Mouse (Mus musculus): ENCODE data around the gene Gak. TPM values are rescaled to one million over a fixed set of nuclear protein-coding genes. Genes with fewer than 3 reads are reported as not detected.

The Gak gene
- polyA plus RNA-seq (2012; ENCODE audit: insufficient read depth, insufficient read length, low replicate concordance, missing spikeins): 581 TPM in 1 of 2 replicates, not detected in the other

- WGBS: under 1% methylated on average over 58 of the region's 58 CpGs
- no peak for TF ChIP-seq CTCF (IDR thresholded peaks at IDR 0.05; ENCODE audit: insufficient read depth, low read depth, low read length)
- peak; percentile 98 for TF ChIP-seq POLR2A (IDR thresholded peaks at IDR 0.05; ENCODE audit: insufficient read depth, low read depth, low read length)
- H3K4me3 ChIP-seq (ENCODE audit: insufficient read depth, low read depth, low read length): peak within 1 kb of the TSS; percentile 82
- peak within 1 kb of the TSS; percentile 76 for H3K27ac ChIP-seq (ENCODE audit: insufficient read depth, low read depth, low read length)
- 0 out of 2 replicates have a peak, but pooled peaks cover 2% of the 10 kb centered on the region for H3K4me1 ChIP-seq (ENCODE audit: control insufficient read depth, insufficient read depth, low read length)
Measured at GRCm38 (mm10) chr5:108629634-108630483, at the start of gene Gak, which contains the start of gene Tmem175. TSS of gene Gak (minus strand) at chr5:108629755. TSS of gene Tmem175 (plus strand) at chr5:108629770.

GRCm38 (mm10) chr5:108678296-108678854, 48.8 kb upstream of the Gak start:
- TF ChIP-seq CTCF (IDR thresholded peaks at IDR 0.05; ENCODE audit: insufficient read depth, low read depth, low read length): no peak
- no peak for TF ChIP-seq POLR2A (IDR thresholded peaks at IDR 0.05; ENCODE audit: insufficient read depth, low read depth, low read length)
- Histone ChIP-seq H3K27ac (ENCODE audit: insufficient read depth, low read depth, low read length) (no peak overlapping the region), H3K4me3 (ENCODE audit: insufficient read depth, low read depth, low read length) (no peak overlapping the region), H3K4me1 (ENCODE audit: control insufficient read depth, insufficient read depth, low read length) (peaks cover 25% of the 10 kb centered on the region)
- WGBS: 90% methylated on average over 6 of the region's 6 CpGs

- peaks cover 25% of the 10 kb centered on the region for H3K4me1 ChIP-seq (ENCODE audit: control insufficient read depth, insufficient read depth, low read length)
- 2% methylated on average over 25 of the region's 25 CpGs for WGBS
- peak overlapping the region; percentile 36 for H3K4me3 ChIP-seq (ENCODE audit: insufficient read depth, low read depth, low read length)
- peak overlapping the region; percentile 87 for H3K27ac ChIP-seq (ENCODE audit: insufficient read depth, low read depth, low read length)
- TF ChIP-seq CTCF (IDR thresholded peaks at IDR 0.05; ENCODE audit: insufficient read depth, low read depth, low read length) (no peak), POLR2A (IDR thresholded peaks at IDR 0.05; ENCODE audit: insufficient read depth, low read depth, low read length) (0 out of 2 replicates have a peak, but pooled peaks have one; percentile 18)
Measured at GRCm38 (mm10) chr5:108677605-108678295, 48.2 kb upstream of the Gak start.

GRCm38 (mm10) chr5:108676772-108677498, 47.4 kb upstream of the Gak start:
- Histone ChIP-seq H3K4me1 (ENCODE audit: control insufficient read depth, insufficient read depth, low read length) (peaks cover 26% of the 10 kb centered on the region), H3K4me3 (ENCODE audit: insufficient read depth, low read depth, low read length) (peak overlapping the region; percentile 36), H3K27ac (ENCODE audit: insufficient read depth, low read depth, low read length) (peak overlapping the region; percentile 87; the same call in 1 of the 2 replicates)
- no peak for TF ChIP-seq POLR2A (IDR thresholded peaks at IDR 0.05; ENCODE audit: insufficient read depth, low read depth, low read length)
- no peak for TF ChIP-seq CTCF (IDR thresholded peaks at IDR 0.05; ENCODE audit: insufficient read depth, low read depth, low read length)
- 19% methylated on average over 5 of the region's 5 CpGs for WGBS

- H3K4me3 ChIP-seq (ENCODE audit: insufficient read depth, low read depth, low read length): no peak within 1 kb of the TSS
- 81% methylated on average over 9 of the region's 9 CpGs for WGBS
- peaks cover 29% of the 10 kb centered on the region for H3K4me1 ChIP-seq (ENCODE audit: control insufficient read depth, insufficient read depth, low read length)
- no peak within 1 kb of the TSS for H3K27ac ChIP-seq (ENCODE audit: insufficient read depth, low read depth, low read length)
- TF ChIP-seq CTCF (IDR thresholded peaks at IDR 0.05; ENCODE audit: insufficient read depth, low read depth, low read length) (no peak), POLR2A (IDR thresholded peaks at IDR 0.05; ENCODE audit: insufficient read depth, low read depth, low read length) (no peak)
Measured at GRCm38 (mm10) chr5:108675251-108675816, 45.8 kb upstream of the Gak start, which contains the start of gene Slc26a1. TSS of gene Slc26a1 (minus strand) at chr5:108675569.

GRCm38 (mm10) chr5:108674624-108675023, 45.1 kb upstream of the Gak start:
- 78% methylated on average over 2 of the region's 2 CpGs for WGBS

GRCm38 (mm10) chr5:108671757-108672156, 42.2 kb upstream of the Gak start:
- TF ChIP-seq POLR2A (IDR thresholded peaks at IDR 0.05; ENCODE audit: insufficient read depth, low read depth, low read length) (no peak), CTCF (IDR thresholded peaks at IDR 0.05; ENCODE audit: insufficient read depth, low read depth, low read length) (no peak)
- Histone ChIP-seq H3K4me1 (ENCODE audit: control insufficient read depth, insufficient read depth, low read length) (peaks cover 15% of the 10 kb centered on the region), H3K4me3 (ENCODE audit: insufficient read depth, low read depth, low read length) (no peak overlapping the region), H3K27ac (ENCODE audit: insufficient read depth, low read depth, low read length) (no peak overlapping the region)
- 93% methylated on average over 12 of the region's 12 CpGs for WGBS

More at GRCm38 (mm10) chr5:108674624-108675023, 45.1 kb upstream of the Gak start:
- Histone ChIP-seq H3K27ac (ENCODE audit: insufficient read depth, low read depth, low read length) (no peak overlapping the region), H3K4me1 (ENCODE audit: control insufficient read depth, insufficient read depth, low read length) (peaks cover 28% of the 10 kb centered on the region), H3K4me3 (ENCODE audit: insufficient read depth, low read depth, low read length) (no peak overlapping the region)
- TF ChIP-seq CTCF (IDR thresholded peaks at IDR 0.05; ENCODE audit: insufficient read depth, low read depth, low read length) (no peak), POLR2A (IDR thresholded peaks at IDR 0.05; ENCODE audit: insufficient read depth, low read depth, low read length) (no peak)

- H3K27ac ChIP-seq (ENCODE audit: insufficient read depth, low read depth, low read length): no peak overlapping the region
- H3K4me1 ChIP-seq (ENCODE audit: control insufficient read depth, insufficient read depth, low read length): peaks cover 12% of the 10 kb centered on the region
- TF ChIP-seq CTCF (IDR thresholded peaks at IDR 0.05; ENCODE audit: insufficient read depth, low read depth, low read length) (no peak), POLR2A (IDR thresholded peaks at IDR 0.05; ENCODE audit: insufficient read depth, low read depth, low read length) (no peak)
- no peak overlapping the region for H3K4me3 ChIP-seq (ENCODE audit: insufficient read depth, low read depth, low read length)
Measured at GRCm38 (mm10) chr5:108670785-108671184, 41.2 kb upstream of the Gak start.
